Mouse (Mus musculus) midbrain, embryonic 16.5 days (tissue): ENCODE results near the gene Kcnd3. TPM values are rescaled to one million over a fixed set of nuclear protein-coding genes. Genes with fewer than 3 reads are reported as not detected.

Experiments used
- ATAC-seq: fragments of 200-750 bp; cut with Nextera tagmentation; 2 replicates; pipeline ENCODE4 v1.8.0; 2017; ENCODE audit warnings: moderate TSS enrichment
- H3K27ac ChIP-seq: fragments of 300-500 bp; sonication (generic); 2 replicates; pipeline ENCODE4 v1.5.1; 2014; ENCODE audit warnings: mild to moderate bottlenecking, low read length, mixed read lengths
- H3K27me3 ChIP-seq: fragments of 300-500 bp; sonication (generic); 2 replicates; pipeline ENCODE4 v1.6.1; 2014; ENCODE audit warnings: low read depth, low read length, mixed read lengths; ENCODE audit not compliant: control insufficient read depth, insufficient read depth
- H3K36me3 ChIP-seq: fragments of 300-500 bp; sonication (generic); 2 replicates; pipeline ENCODE4 v1.6.1; 2014; ENCODE audit warnings: mild to moderate bottlenecking, low read length, moderate library complexity, mixed read lengths; ENCODE audit not compliant: control insufficient read depth, insufficient read depth
- H3K4me1 ChIP-seq: fragments of 300-500 bp; sonication (generic); 2 replicates; pipeline ENCODE4 v1.6.1; 2014; ENCODE audit warnings: mild to moderate bottlenecking, low read length, mixed read lengths; ENCODE audit not compliant: control insufficient read depth, insufficient read depth
- H3K4me2 ChIP-seq: fragments of 300-500 bp; sonication (generic); 2 replicates; pipeline ENCODE4 v1.6.1; 2014; ENCODE audit warnings: mild to moderate bottlenecking, low read length, mixed read lengths
- H3K4me3 ChIP-seq: fragments of 300-500 bp; sonication (generic); 2 replicates; pipeline ENCODE4 v1.5.1; 2014; ENCODE audit warnings: low read depth, mild to moderate bottlenecking, low read length, moderate library complexity, mixed read lengths
- H3K9ac ChIP-seq: fragments of 300-500 bp; sonication (generic); 2 replicates; pipeline ENCODE4 v1.6.1; 2014; ENCODE audit warnings: low read depth, low read length, mixed read lengths
- H3K9me3 ChIP-seq: fragments of 300-500 bp; sonication (generic); replicated peaks from 2 replicates; pipeline ENCODE4 v1.6.1; 2014; ENCODE audit warnings: mild to moderate bottlenecking, low read length, mixed read lengths; ENCODE audit not compliant: control insufficient read depth, poor library complexity, severe bottlenecking
- WGBS: fragments of 180-500 bp; shearing (Covaris S2); extraction: QIAGEN DNeasy Blood & Tissue Kit; methylation state at CpG from one replicate; pipeline ENCODE4 v1.1.7; 2014; 5-methylcytosine and 5-hydroxymethylcytosine counted together
- polyA plus RNA-seq: library from polyadenylated mRNA; unstranded; fragments of >200 nt; fragmentation: Nextera tagmentation; extraction: Ambion mirVana; gene quantifications from 2 replicates; pipeline ENCODE4 v1.2.1, GENCODE M21; 2015

Gene Kcnd3
- polyA plus RNA-seq, 1 experiment from 2014 or later = 11.6 TPM

DNA sequence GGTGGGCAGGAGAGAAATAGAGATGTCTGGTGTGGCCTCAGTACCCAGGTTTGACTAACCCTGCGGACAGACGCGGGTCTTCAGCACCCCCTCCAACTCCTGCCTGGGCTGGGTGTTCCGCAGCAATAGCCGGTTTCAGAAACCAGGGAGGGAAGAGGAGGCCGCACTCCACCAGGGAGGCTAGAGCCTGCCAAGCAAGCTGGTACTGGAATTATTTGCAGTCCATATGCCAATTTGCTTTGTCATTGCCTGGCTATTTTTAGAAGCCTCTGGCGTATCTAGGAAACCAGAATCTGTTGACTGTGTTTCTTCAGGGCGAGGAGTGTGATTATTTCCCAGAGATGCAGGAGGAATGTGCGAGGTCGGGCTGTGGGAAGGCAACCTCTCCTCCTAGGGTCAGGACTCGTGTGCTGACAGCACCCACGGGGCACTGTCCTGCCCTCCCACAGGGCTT, 69.1 kb downstream of the Kcnd3 start:
- no peaks in the 10 kb centered on the region for H3K36me3 ChIP-seq
- H3K4me2 ChIP-seq = no peak overlapping the region
- H3K9ac ChIP-seq = no peak overlapping the region
- H3K27me3 ChIP-seq = no peaks in the 10 kb centered on the region
- peaks cover 17% of the 10 kb centered on the region for H3K4me1 ChIP-seq
- H3K9me3 ChIP-seq = no peaks in the 10 kb centered on the region
- no peak overlapping the region for H3K4me3 ChIP-seq
- ATAC-seq = peak; percentile 69
- peak overlapping the region; percentile 64 for H3K27ac ChIP-seq
- WGBS = 53% methylated on average over 12 of the region's 12 CpGs

DNA sequence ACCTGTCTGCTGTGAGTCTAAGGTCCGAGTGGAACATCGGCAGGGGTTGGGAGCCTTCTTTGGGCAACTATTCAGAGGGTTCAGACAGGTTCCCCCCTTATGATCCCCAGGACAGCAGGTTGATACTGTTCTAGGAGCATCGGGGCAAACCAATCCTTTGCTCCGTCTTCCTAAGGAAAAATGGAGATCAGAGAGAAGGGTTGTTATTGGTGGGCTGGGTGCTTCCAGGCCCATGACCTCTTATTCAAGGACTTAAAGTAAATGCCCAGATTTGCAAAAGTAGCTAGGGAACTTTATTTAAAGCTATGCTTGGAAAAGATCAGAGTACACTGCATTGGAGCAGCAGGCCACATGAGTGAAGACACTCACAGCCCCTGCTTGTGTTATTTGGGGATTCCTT, 69.5 kb downstream of the Kcnd3 start:
- WGBS = 86% methylated on average over 4 of the region's 4 CpGs

GRCm38 (mm10) chr3:105528860-105529259, 76.7 kb downstream of the Kcnd3 start:
- H3K9ac ChIP-seq = no peak overlapping the region
- no peak overlapping the region for H3K4me2 ChIP-seq
- no peaks in the 10 kb centered on the region for H3K9me3 ChIP-seq
- peaks cover 44% of the 10 kb centered on the region for H3K4me1 ChIP-seq
- WGBS = 44% methylated on average over 8 of the region's 8 CpGs
- no peaks in the 10 kb centered on the region for H3K27me3 ChIP-seq
- no peak overlapping the region for H3K4me3 ChIP-seq
- ATAC-seq = no peak
- no peak overlapping the region for H3K27ac ChIP-seq
- H3K36me3 ChIP-seq = no peaks in the 10 kb centered on the region

More for the DNA sequence above, 69.5 kb downstream of the Kcnd3 start:
- Histone ChIP-seq H3K27me3 (no peaks in the 10 kb centered on the region), H3K4me1 (peaks cover 15% of the 10 kb centered on the region), H3K9me3 (no peaks in the 10 kb centered on the region), H3K36me3 (no peaks in the 10 kb centered on the region), H3K27ac (peak overlapping the region; percentile 64), H3K9ac (no peak overlapping the region), H3K4me2 (no peak overlapping the region), H3K4me3 (no peak overlapping the region)
- ATAC-seq = no peak

- Histone ChIP-seq H3K4me2 (no peak overlapping the region), H3K36me3 (no peaks in the 10 kb centered on the region), H3K9ac (no peak overlapping the region), H3K4me1 (peaks cover 44% of the 10 kb centered on the region), H3K27ac (peak overlapping the region; percentile 70), H3K9me3 (no peaks in the 10 kb centered on the region), H3K27me3 (no peaks in the 10 kb centered on the region), H3K4me3 (no peak overlapping the region)
- WGBS = 4% methylated on average over 5 of the region's 5 CpGs
- ATAC-seq = peak; percentile 19; the same call in 1 of the 2 replicates
Measured at GRCm38 (mm10) chr3:105529700-105530099, 77.6 kb downstream of the Kcnd3 start.

DNA sequence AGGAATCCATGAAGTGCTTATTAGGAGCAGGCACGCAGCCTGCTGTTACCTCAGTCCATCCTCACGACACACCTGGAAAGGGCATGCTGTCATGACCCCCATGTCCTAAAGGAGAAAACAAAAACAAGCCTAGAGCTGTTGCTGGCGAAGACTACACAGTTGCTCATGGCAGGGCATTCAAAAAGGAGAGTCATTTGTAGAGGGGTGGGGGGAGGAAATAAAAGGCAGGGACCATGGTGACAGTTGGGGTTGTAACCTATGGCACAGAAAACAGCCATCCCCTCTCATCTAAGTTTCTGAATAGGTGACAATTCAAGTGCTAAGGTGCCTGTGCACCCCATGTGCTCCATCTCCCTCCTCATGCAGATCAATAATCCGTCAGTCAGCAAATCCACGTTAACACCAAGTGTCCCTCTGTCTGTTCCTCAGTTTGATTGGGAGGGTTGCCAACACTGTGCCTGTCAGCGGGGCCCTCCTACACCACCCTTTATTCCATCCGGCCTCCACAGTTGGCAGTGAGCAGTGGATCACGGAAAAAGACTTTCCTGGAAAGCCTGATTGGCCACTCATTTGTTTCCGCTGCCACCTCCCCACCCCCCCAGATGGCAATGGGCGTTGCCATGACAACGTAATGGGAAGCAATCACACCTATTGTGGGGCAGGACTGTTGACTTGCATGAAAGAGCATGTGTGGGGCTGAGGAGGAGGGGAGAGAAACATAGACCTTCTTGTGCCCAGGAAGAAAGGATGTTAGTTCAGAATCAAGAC, 78.4 kb downstream of the Kcnd3 start:
- Histone ChIP-seq H3K4me3 (no peak overlapping the region), H3K27ac (peak overlapping the region; percentile 70), H3K36me3 (no peaks in the 10 kb centered on the region), H3K9me3 (no peaks in the 10 kb centered on the region), H3K4me2 (peak overlapping the region; percentile 40), H3K9ac (no peak overlapping the region), H3K4me1 (peaks cover 44% of the 10 kb centered on the region), H3K27me3 (no peaks in the 10 kb centered on the region)
- WGBS = 10% methylated on average over 11 of the region's 11 CpGs
- peak; percentile 87 for ATAC-seq

- no peaks in the 10 kb centered on the region for H3K9me3 ChIP-seq
- H3K4me3 ChIP-seq = no peak overlapping the region
- peak overlapping the region; percentile 8; the same call in 1 of the 2 replicates for H3K9ac ChIP-seq
- peak; percentile 5; the same call in 1 of the 2 replicates for ATAC-seq
- H3K4me1 ChIP-seq = peaks cover 18% of the 10 kb centered on the region
- no peaks in the 10 kb centered on the region for H3K27me3 ChIP-seq
- H3K36me3 ChIP-seq = no peaks in the 10 kb centered on the region
- H3K4me2 ChIP-seq = no peak overlapping the region; the same call in 1 of the 2 replicates
- 39% methylated on average over 6 of the region's 6 CpGs for WGBS
- H3K27ac ChIP-seq = peak overlapping the region; percentile 71
Measured at GRCm38 (mm10) chr3:105538406-105538805, 86.3 kb downstream of the Kcnd3 start.

- Histone ChIP-seq H3K4me2 (peak overlapping the region; percentile 29; the same call in 1 of the 2 replicates), H3K27me3 (no peaks in the 10 kb centered on the region), H3K36me3 (no peaks in the 10 kb centered on the region), H3K4me3 (no peak overlapping the region), H3K9me3 (no peaks in the 10 kb centered on the region), H3K27ac (peak overlapping the region; percentile 71), H3K4me1 (peaks cover 16% of the 10 kb centered on the region), H3K9ac (peak overlapping the region; percentile 38; the same call in 1 of the 2 replicates)
- peak; percentile 87 for ATAC-seq
- WGBS = 12% methylated on average over 13 of the region's 13 CpGs
Measured at GRCm38 (mm10) chr3:105538819-105539607, 86.9 kb downstream of the Kcnd3 start.

DNA sequence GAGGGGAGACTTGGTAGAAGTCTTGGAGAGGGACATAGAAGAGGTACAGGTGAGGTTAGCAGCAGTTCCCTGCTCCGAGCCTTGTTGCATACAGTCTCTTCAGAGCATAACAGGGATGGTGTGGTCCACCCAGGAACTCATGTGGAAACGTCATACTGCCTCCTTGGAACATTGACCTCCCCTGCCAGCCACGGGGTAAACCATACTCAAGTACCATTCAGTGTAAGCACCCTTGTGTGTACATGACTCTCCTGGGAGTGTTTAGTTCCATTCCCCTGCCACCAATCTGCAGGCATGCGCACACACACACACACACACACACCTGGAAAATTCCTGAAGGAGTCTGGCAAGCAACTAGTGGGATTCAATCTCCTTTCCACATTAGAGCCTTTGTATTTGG, 90.6 kb downstream of the Kcnd3 start:
- H3K4me3 ChIP-seq = no peak overlapping the region
- H3K9ac ChIP-seq = no peak overlapping the region
- WGBS = 82% methylated on average over 4 of the region's 4 CpGs
- no peaks in the 10 kb centered on the region for H3K27me3 ChIP-seq
- no peak overlapping the region for H3K4me2 ChIP-seq
- H3K9me3 ChIP-seq = no peaks in the 10 kb centered on the region
- no peak for ATAC-seq
- H3K36me3 ChIP-seq = no peaks in the 10 kb centered on the region
- H3K27ac ChIP-seq = no peak overlapping the region
- peaks cover 20% of the 10 kb centered on the region for H3K4me1 ChIP-seq

- Histone ChIP-seq H3K4me1 (peaks cover 12% of the 10 kb centered on the region), H3K9ac (no peak overlapping the region), H3K27ac (no peak overlapping the region), H3K36me3 (no peaks in the 10 kb centered on the region), H3K4me3 (no peak overlapping the region), H3K9me3 (no peaks in the 10 kb centered on the region), H3K27me3 (no peaks in the 10 kb centered on the region), H3K4me2 (no peak overlapping the region)
- no peak for ATAC-seq
- WGBS = 90% methylated on average over 1 of the region's 1 CpGs
Measured at GRCm38 (mm10) chr3:105544106-105544505, 92.0 kb downstream of the Kcnd3 start.
